Comparison of ENCODE assay signal across 25 mouse cellular contexts in the genomic region with DNA sequence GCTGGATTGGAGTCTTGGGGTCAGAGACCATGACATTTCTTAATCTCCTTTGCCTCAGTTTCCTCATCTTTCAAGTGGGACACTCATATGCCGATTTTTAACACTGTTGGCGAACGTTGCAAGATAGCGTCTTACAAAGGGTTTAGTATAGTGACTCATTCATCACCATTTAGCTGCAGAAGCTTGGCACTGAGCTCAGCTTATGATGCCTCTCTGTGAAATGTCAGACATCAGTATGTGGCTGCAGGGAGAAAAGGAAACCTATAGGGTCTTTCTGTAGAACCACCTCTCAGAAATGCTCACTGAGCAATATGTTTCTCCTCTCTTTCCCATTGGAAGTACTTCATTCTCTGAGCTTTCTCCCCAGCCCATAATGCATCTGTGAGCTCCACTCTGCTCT.
A peak's percentile ranks its signal among the peaks of the same experiment; 100 is the strongest.
DNase-seq lines count a peak whose midpoint lies in the region; ATAC-seq and TF ChIP-seq lines count a peak whose summit lies in the region.
"Had no signal": no experiment of that assay in that cellular context is flagged by ENCODE, and none has a peak within 500 bp of the region (broad histone marks: within the 10 kb centered on the region; RNA-seq: fewer than 3 reads in every experiment).

No protein-coding gene starts in this region.

- DNase-seq in frontal cortex, postnatal 25 days (ENCODE audit: low spot score in 2 of 2) = no peak
- DNase-seq in left cerebral cortex, adult 2 months (ENCODE audit: extremely low spot score in 1 of 2, low spot score in 2 of 2) = no peak
- no peak for DNase-seq in left cerebral cortex, postnatal 4 days
- peak; percentile 21 for DNase-seq in right cerebral cortex, adult 18-20 months
- DNase-seq in right cerebral cortex, postnatal 10 days (ENCODE audit: low spot score in 2 of 2) = no peak
- DNase-seq: adrenal gland, adult 8-10 months; adrenal gland, postnatal 14 days; adrenal gland, postnatal 36 days; B cell, adult 2 months; cerebellum, adult 11 months; cerebellum, adult 18-20 months; cerebellum, adult 8-10 months; cerebellum, adult 9-11 months; cerebellum, postnatal 14 days; cerebellum, postnatal 36 days; embryo, embryonic 11 days; forebrain, postnatal 0 days had no signal

- no peak for TF ChIP-seq CTCF in left cerebral cortex, adult 2 months (IDR thresholded peaks at IDR 0.05)

- no peak overlapping the region for H3K4me3 ChIP-seq in left cerebral cortex, adult 2 months
- H3K4me3 ChIP-seq: embryonic facial prominence, embryonic 13.5 days; embryonic facial prominence, embryonic 15.5 days; forebrain, embryonic 13.5 days; forebrain, embryonic 15.5 days had no signal

- ATAC-seq in frontal cortex, adult (ENCODE audit: low TSS enrichment) = peak; percentile 64; the same call in 1 of the 2 replicates
- ATAC-seq: activated CD4-positive, CD25-positive, alpha-beta regulatory T cell, adult 4 months; CD4-positive, CD25-positive, alpha-beta regulatory T cell, adult 4 months; forebrain, embryonic 13.5 days; forebrain, embryonic 15.5 days; forebrain, postnatal 0 days; Patski had no signal

- intact Hi-C loops in left cerebral cortex, adult 2 months (cut with DNase I) = no loop called here
- intact Hi-C loops in left cerebral cortex, postnatal 4 days (cut with DNase I) = no loop called here

- H3K27ac ChIP-seq in left cerebral cortex, adult 2 months = peak overlapping the region; percentile 24; the same call in 1 of the 2 replicates
- H3K27ac ChIP-seq: embryonic facial prominence, embryonic 13.5 days; embryonic facial prominence, embryonic 15.5 days; forebrain, embryonic 13.5 days; forebrain, embryonic 15.5 days had no signal
